Mouse (Mus musculus) stomach, embryonic 15.5 days (tissue): ENCODE results near the gene Arl1. TPM values are rescaled to one million over a fixed set of nuclear protein-coding genes. Genes with fewer than 3 reads are reported as not detected.
"Not testable (repeated sequence)": the region's sequence is repeated elsewhere in the genome, so short reads cannot be mapped to it uniquely, and the experiment has no call there.

ENCODE experiments used
- ATAC-seq: fragments of 200-750 bp; cut with Nextera tagmentation; 2 replicates; pipeline ENCODE4 v1.8.0; 2017; ENCODE audit warnings: low read depth, moderate number of reproducible peaks, moderate TSS enrichment; ENCODE audit not compliant: insufficient read depth, low FRiP score
- H3K27ac ChIP-seq: fragments of 300-500 bp; sonication (generic); 2 replicates; pipeline ENCODE4 v1.5.1; 2015; ENCODE audit warnings: mild to moderate bottlenecking, inconsistent platforms
- H3K27me3 ChIP-seq: fragments of 300-500 bp; sonication (generic); replicated peaks from 2 replicates; pipeline ENCODE4 v1.6.1; 2015; ENCODE audit warnings: inconsistent platforms
- H3K36me3 ChIP-seq: fragments of 300-500 bp; sonication (generic); 2 replicates; pipeline ENCODE4 v1.6.1; 2015; ENCODE audit warnings: inconsistent platforms
- H3K4me1 ChIP-seq: fragments of 300-500 bp; sonication (generic); 2 replicates; pipeline ENCODE4 v1.6.1; 2015; ENCODE audit warnings: inconsistent platforms
- H3K4me2 ChIP-seq: fragments of 300-500 bp; sonication (generic); 2 replicates; pipeline ENCODE4 v1.6.1; 2015; ENCODE audit warnings: mild to moderate bottlenecking, inconsistent platforms
- H3K4me3 ChIP-seq: fragments of 300-500 bp; sonication (generic); replicated peaks from 2 replicates; pipeline ENCODE4 v1.5.1; 2015; ENCODE audit warnings: inconsistent platforms
- H3K9ac ChIP-seq: fragments of 300-500 bp; sonication (generic); 2 replicates; pipeline ENCODE4 v1.6.1; 2015; ENCODE audit warnings: inconsistent platforms
- H3K9me3 ChIP-seq: fragments of 300-500 bp; sonication (generic); 2 replicates; pipeline ENCODE4 v1.6.1; 2016; ENCODE audit warnings: inconsistent platforms
- WGBS: fragments of 180-500 bp; shearing (Covaris S2); methylation state at CpG from one replicate; pipeline ENCODE4 v1.1.7; 2015; 5-methylcytosine and 5-hydroxymethylcytosine counted together
- polyA plus RNA-seq: library from polyadenylated mRNA; unstranded; fragments of >200 nt; fragmentation: Nextera tagmentation; extraction: Ambion mirVana; gene quantifications from 2 replicates; pipeline ENCODE4 v1.2.1, GENCODE M21; 2015

Arl1 gene
- polyA plus RNA-seq, 1 experiment from 2014 or later: 202 TPM

DNA sequence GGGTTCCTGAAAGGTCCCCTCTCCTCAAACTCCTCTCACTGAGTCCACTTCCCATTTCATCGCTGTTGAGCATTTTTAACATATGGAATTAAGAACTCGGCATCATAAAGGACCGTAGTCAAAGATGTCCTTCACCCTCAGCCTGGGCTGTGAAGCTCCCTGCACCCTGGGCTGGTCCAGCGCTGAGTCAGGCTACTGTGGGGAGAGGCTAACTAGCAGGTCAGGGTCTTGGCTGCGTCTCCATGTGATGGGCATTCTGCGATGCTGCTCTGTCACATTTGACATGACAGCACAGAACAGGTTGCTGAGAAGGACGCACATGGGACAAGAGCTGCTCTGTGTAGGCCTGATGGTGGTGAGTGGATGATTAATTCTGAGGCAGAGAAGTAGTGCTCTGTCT, 39.0 kb downstream of the Arl1 start:
- H3K4me3 ChIP-seq: no peak overlapping the region
- no peaks in the 10 kb centered on the region for H3K27me3 ChIP-seq
- no peaks in the 10 kb centered on the region for H3K9me3 ChIP-seq
- WGBS: 93% methylated on average over 7 of the region's 7 CpGs
- no peak overlapping the region for H3K4me2 ChIP-seq
- no peaks in the 10 kb centered on the region for H3K4me1 ChIP-seq
- peaks cover 45% of the 10 kb centered on the region for H3K36me3 ChIP-seq
- H3K27ac ChIP-seq: no peak overlapping the region
- ATAC-seq: no peak
- H3K9ac ChIP-seq: no peak overlapping the region

DNA sequence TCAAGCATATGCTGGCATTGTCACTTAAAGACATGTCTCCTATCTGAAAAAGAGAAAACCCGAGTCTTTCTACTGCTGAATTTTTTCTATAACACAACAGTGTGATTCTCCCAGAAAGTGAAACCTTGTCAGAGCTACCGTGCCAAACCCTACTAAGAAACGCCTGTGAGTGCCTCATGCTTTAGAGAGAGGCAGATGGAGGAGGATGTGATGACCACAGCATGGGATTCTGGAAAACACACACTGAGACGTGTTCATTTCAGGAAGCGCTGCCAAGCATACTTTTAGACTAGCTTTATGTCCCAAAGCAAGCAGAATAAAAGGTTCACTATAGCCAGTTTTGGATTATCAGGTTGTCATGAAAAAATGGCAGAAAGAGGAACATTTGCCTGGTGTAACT, 42.3 kb downstream of the Arl1 start:
- not testable (repeated sequence) for H3K4me3 ChIP-seq, H3K9ac ChIP-seq, H3K4me1 ChIP-seq, H3K27me3 ChIP-seq, ATAC-seq, H3K27ac ChIP-seq, H3K9me3 ChIP-seq, H3K4me2 ChIP-seq
- peaks cover 26% of the 10 kb centered on the region for H3K36me3 ChIP-seq
- WGBS: 88% methylated on average over 5 of the region's 5 CpGs

DNA sequence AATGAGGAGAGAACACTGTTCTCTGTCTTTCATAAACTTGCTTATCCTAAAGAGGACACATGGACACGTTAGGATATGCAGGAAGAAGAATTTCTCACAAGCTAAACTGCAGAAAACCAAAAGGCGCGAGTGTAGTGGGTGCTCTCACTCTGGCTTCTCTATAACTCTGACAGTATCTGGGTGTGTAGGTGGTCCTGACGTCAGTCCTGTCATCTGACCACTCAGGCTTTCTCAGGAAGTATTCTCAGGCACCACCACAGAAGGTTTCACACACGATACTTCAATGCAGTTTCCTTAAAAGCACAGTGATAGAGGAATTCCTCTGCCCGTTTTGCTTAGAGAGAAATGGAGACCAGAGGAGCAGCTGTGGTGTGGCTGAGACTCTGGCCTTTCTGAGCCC, 45.5 kb downstream of the Arl1 start:
- H3K36me3 ChIP-seq: peaks cover 13% of the 10 kb centered on the region
- H3K27ac ChIP-seq: no peak overlapping the region

DNA sequence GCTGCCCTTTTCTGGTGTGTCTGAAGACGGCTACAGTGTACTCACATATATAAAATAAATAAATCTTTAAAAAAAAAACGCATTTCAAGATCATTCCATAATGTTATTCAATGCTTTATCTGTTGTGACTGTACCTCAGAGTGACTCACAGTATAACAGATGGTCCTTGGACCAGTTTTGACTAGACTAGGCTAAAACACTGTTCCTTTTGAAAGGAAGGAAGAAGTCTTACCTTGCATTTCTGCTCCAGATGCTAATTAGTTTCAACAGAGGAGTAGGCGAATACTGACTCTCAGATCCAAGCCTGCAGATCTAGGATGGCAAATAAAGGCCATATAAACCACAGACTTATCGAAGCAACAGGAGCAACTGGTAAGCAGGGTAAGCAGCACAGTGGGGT, 50.1 kb downstream of the Arl1 start:
- Histone ChIP-seq H3K4me3 (no peak overlapping the region), H3K4me1 (no peaks in the 10 kb centered on the region), H3K27ac (no peak overlapping the region), H3K36me3 (no peaks in the 10 kb centered on the region; the same call in none of the 2 replicates), H3K9me3 (no peaks in the 10 kb centered on the region), H3K27me3 (no peaks in the 10 kb centered on the region), H3K4me2 (no peak overlapping the region), H3K9ac (no peak overlapping the region)
- 81% methylated on average over 4 of the region's 4 CpGs for WGBS
- no peak for ATAC-seq

More for the DNA sequence above, 45.5 kb downstream of the Arl1 start:
- WGBS: 88% methylated on average over 6 of the region's 6 CpGs
- H3K4me3 ChIP-seq: no peak overlapping the region
- H3K4me2 ChIP-seq: no peak overlapping the region
- no peak for ATAC-seq
- H3K4me1 ChIP-seq: no peaks in the 10 kb centered on the region
- no peaks in the 10 kb centered on the region for H3K27me3 ChIP-seq
- no peak overlapping the region for H3K9ac ChIP-seq
- no peaks in the 10 kb centered on the region for H3K9me3 ChIP-seq

DNA sequence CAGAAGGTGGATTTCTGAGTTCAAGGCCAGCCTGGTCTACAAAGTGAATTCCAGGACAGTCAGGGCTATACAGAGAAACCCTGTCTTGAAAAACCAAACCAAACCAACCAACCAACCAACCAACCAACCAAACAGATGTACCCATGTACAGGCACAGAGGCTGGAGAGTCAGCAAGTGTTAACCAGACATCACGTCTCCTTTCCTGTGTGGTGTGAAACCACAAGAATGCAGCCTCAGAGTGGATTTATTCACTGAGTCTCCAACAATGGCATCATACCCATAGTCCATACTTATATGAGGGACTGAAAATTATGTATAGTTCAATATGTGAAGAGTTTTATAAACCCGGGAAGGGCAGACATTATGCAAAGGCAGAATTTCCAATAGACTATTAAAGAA, 52.5 kb downstream of the Arl1 start:
- not testable (repeated sequence) for H3K36me3 ChIP-seq, H3K9ac ChIP-seq, H3K27ac ChIP-seq, H3K27me3 ChIP-seq, H3K9me3 ChIP-seq, H3K4me2 ChIP-seq, H3K4me1 ChIP-seq, H3K4me3 ChIP-seq, ATAC-seq
- 91% methylated on average over 2 of the region's 2 CpGs for WGBS

DNA sequence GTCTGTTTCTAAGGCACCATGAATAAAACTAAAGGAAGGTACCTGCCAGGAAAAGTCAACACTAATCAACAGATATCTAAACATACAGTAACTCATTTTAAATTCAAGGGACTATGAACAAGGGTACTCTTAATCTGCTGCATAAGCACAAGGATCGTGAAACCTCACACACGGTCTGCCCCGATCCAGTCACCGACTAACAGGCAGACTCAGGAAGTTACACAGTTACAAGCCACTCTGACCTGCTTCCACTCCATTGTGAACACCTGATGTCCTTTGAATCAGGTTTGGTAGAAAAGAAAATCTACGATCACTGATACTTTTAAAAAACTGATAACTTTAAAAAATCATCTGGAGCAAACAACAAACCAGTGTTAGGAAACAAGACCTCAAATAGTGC, 53.3 kb downstream of the Arl1 start:
- H3K9ac ChIP-seq: no peak overlapping the region
- H3K27ac ChIP-seq: no peak overlapping the region

DNA sequence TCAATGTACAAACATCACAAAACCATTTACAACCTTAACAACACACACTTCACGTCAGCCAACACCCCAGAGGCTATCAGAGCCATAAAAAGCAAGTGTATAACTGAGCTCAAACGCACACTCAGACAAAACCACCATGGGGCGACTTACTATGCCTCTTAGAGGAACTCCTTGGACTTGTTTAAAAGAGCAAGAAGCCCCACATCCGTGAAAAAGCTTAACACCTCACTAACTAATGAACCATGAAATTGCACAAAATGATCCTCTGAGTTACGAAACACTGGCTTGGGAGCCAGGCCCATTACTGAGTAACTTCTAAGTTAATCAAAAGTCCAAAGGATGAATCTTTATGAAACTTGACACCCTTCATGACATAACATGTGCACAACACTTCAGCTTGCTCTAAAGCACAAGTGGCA, 53.9 kb downstream of the Arl1 start:
- no peak for ATAC-seq
- Histone ChIP-seq H3K4me3 (no peak overlapping the region), H3K27me3 (no peaks in the 10 kb centered on the region), H3K9ac (no peak overlapping the region), H3K27ac (no peak overlapping the region), H3K36me3 (no peaks in the 10 kb centered on the region), H3K4me2 (no peak overlapping the region), H3K4me1 (no peaks in the 10 kb centered on the region), H3K9me3 (no peaks in the 10 kb centered on the region)
- WGBS: 80% methylated on average over 5 of the region's 5 CpGs

More for the DNA sequence above, 53.3 kb downstream of the Arl1 start:
- Histone ChIP-seq H3K27me3 (no peaks in the 10 kb centered on the region), H3K4me3 (no peak overlapping the region), H3K9me3 (no peaks in the 10 kb centered on the region), H3K36me3 (no peaks in the 10 kb centered on the region), H3K4me1 (no peaks in the 10 kb centered on the region), H3K4me2 (no peak overlapping the region)
- WGBS: 89% methylated on average over 5 of the region's 5 CpGs
- no peak for ATAC-seq

DNA sequence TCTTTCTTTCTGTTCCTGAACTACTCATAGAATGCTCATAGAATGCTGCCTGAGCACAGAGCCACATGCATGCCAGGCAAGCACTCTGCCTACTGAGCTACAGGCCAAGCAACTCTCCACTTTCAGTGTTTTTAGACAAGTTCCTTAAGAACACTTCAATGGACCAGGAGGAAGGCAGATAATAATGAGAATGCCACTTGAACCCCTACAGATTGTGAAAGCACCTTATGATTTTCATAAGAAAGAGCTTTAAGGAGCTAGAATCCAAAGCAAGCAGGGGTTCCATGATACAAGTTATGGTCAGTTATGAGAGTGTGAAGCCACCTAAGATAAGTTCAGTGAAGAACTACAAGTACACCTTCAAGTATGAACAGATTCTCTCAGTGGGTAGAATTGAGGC, 63.0 kb downstream of the Arl1 start:
- H3K9me3 ChIP-seq: no peaks in the 10 kb centered on the region
- peaks cover 18% of the 10 kb centered on the region for H3K36me3 ChIP-seq
- H3K4me2 ChIP-seq: no peak overlapping the region
- no peak for ATAC-seq
- no peak overlapping the region for H3K27ac ChIP-seq
- H3K27me3 ChIP-seq: no peaks in the 10 kb centered on the region
- H3K4me3 ChIP-seq: no peak overlapping the region
- no peak overlapping the region for H3K9ac ChIP-seq
- H3K4me1 ChIP-seq: no peaks in the 10 kb centered on the region

Other genes starting within 250 kb of the Arl1 start
- gene Chpt1, start 226.8 kb upstream of the Arl1 start, polyA plus RNA-seq: 64.8 and 74.3 TPM in 2 replicates
- 1.9 and 3.9 TPM in 2 replicates for gene Mybpc1, start 125.7 kb upstream of the Arl1 start, polyA plus RNA-seq
- 1.3 and 2.1 TPM in 2 replicates for gene Spic, start 45.8 kb upstream of the Arl1 start, polyA plus RNA-seq
- 13.7 and 16.0 TPM in 2 replicates for gene Utp20, start 95.9 kb downstream of the Arl1 start, polyA plus RNA-seq
- 0.10 and 0.15 TPM in 2 replicates for gene Slc5a8, start 155.1 kb downstream of the Arl1 start, polyA plus RNA-seq